ENCODE assay signal across 19 mouse cellular contexts in the genomic region with DNA sequence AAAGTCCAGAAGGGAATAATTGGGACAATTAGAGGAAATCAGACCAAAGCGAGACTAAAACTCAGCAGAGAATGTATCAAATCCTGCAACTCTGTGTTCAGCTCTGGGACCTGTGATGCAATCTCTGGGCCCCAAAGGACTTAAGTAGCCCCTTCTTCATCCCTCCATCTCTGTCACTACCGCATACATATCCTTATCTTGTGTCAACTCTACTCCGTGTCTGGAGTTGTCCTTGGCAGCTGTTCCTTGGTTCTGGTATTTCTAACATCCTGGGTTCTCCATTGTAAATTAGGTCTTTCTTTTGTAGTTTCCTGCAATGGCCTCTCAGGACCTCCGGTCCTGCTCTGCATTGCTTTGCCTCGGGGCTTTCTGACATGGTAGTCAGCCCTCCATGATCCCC.
DNase-seq lines count a peak whose midpoint lies in the region; ATAC-seq lines count a peak whose summit lies in the region.
"Had no signal": no experiment of that assay in that cellular context is flagged by ENCODE, and none has a peak within 500 bp of the region (broad histone marks: within the 10 kb centered on the region; RNA-seq: fewer than 3 reads in every experiment).

No protein-coding gene starts in this region.

- H3K4me1 ChIP-seq in heart, embryonic 13.5 days: peaks cover 18% of the 10 kb centered on the region
- H3K4me1 ChIP-seq in kidney, embryonic 15.5 days: peaks cover 16% of the 10 kb centered on the region
- H3K4me1 ChIP-seq in heart, embryonic 16.5 days (ENCODE audit: control insufficient read depth, insufficient read depth, low read length): peaks cover 5% of the 10 kb centered on the region
- H3K4me1 ChIP-seq in limb, embryonic 13.5 days: peaks cover 15% of the 10 kb centered on the region
- H3K4me1 ChIP-seq: forebrain, embryonic 10.5 days; hindbrain, embryonic 15.5 days; megakaryocyte, embryonic 14.5 days; midbrain, embryonic 15.5 days had no signal

- H3K4me3 ChIP-seq in heart, embryonic 13.5 days: no peak overlapping the region
- no peak overlapping the region for H3K4me3 ChIP-seq in kidney, embryonic 15.5 days (replicated peaks)
- no peak overlapping the region for H3K4me3 ChIP-seq in heart, embryonic 16.5 days (ENCODE audit: low read length)
- no peak overlapping the region for H3K4me3 ChIP-seq in limb, embryonic 13.5 days
- H3K4me3 ChIP-seq: embryonic facial prominence, embryonic 13.5 days; forebrain, embryonic 10.5 days; gastrocnemius, adult 2 months; hindbrain, embryonic 15.5 days; megakaryocyte, embryonic 14.5 days; midbrain, embryonic 15.5 days had no signal

- no peak overlapping the region for H3K9ac ChIP-seq in heart, embryonic 13.5 days
- no peak overlapping the region for H3K9ac ChIP-seq in kidney, embryonic 15.5 days
- peak overlapping the region; percentile 7; the same call in 1 of the 2 replicates for H3K9ac ChIP-seq in heart, embryonic 16.5 days (ENCODE audit: low read length)
- no peak overlapping the region for H3K9ac ChIP-seq in limb, embryonic 13.5 days
- H3K9ac ChIP-seq: embryonic facial prominence, embryonic 13.5 days; hindbrain, embryonic 15.5 days; midbrain, embryonic 15.5 days had no signal

- no peak for ATAC-seq in heart, embryonic 13.5 days (ENCODE audit: extremely low read depth, insufficient number of reproducible peaks, low FRiP score, low TSS enrichment)
- 0 out of 2 replicates have a peak, but pooled peaks have one; percentile 36 for ATAC-seq in kidney, embryonic 15.5 days (replicated peaks; ENCODE audit: low FRiP score)
- 0 out of 2 replicates have a peak, but pooled peaks have one; percentile 10 for ATAC-seq in heart, embryonic 16.5 days (replicated peaks; ENCODE audit: extremely low read depth, insufficient read depth, low FRiP score)
- ATAC-seq in limb, embryonic 13.5 days (ENCODE audit: low FRiP score, low read depth): no peak
- ATAC-seq: lung, postnatal 0 days; midbrain, embryonic 15.5 days had no signal

- H3K36me3 ChIP-seq in heart, embryonic 13.5 days: peaks cover 42% of the 10 kb centered on the region
- peaks cover 10% of the 10 kb centered on the region for H3K36me3 ChIP-seq in kidney, embryonic 15.5 days
- H3K36me3 ChIP-seq in heart, embryonic 16.5 days (ENCODE audit: control insufficient read depth, insufficient read depth): peaks cover 5% of the 10 kb centered on the region
- H3K36me3 ChIP-seq in limb, embryonic 13.5 days: peaks cover 34% of the 10 kb centered on the region

- WGBS in heart, embryonic 13.5 days: 34% methylated on average over 5 of the region's 5 CpGs
- WGBS in kidney, embryonic 15.5 days: 55% methylated on average over 5 of the region's 5 CpGs
- 44% methylated on average over 5 of the region's 5 CpGs for WGBS in heart, embryonic 16.5 days
- WGBS in limb, embryonic 13.5 days: 56% methylated on average over 5 of the region's 5 CpGs

- intact Hi-C loops in heart, postnatal 36 days (cut with DNase I): no loop called here
- intact Hi-C loops in left cerebral cortex, postnatal 14 days (cut with DNase I): no loop called here

- DNase-seq in heart, postnatal 36 days: no peak
- no peak for DNase-seq in kidney, postnatal 25 days
- no peak for DNase-seq in left cerebral cortex, postnatal 14 days (ENCODE audit: low spot score in 2 of 2)
- DNase-seq: adrenal gland, postnatal 14 days; cerebellum, adult 2 months; gastrocnemius, adult 2 months; kidney, postnatal 14 days; layer of hippocampus, adult 9-11 months had no signal

- H3K27me3 ChIP-seq in heart, embryonic 13.5 days (replicated peaks): no peaks in the 10 kb centered on the region
- no peaks in the 10 kb centered on the region for H3K27me3 ChIP-seq in kidney, embryonic 15.5 days
- no peaks in the 10 kb centered on the region for H3K27me3 ChIP-seq in heart, embryonic 16.5 days (ENCODE audit: control insufficient read depth, insufficient read depth, low read length)
- no peaks in the 10 kb centered on the region for H3K27me3 ChIP-seq in limb, embryonic 13.5 days
- H3K27me3 ChIP-seq: embryonic facial prominence, embryonic 13.5 days; hindbrain, embryonic 15.5 days; megakaryocyte, embryonic 14.5 days; midbrain, embryonic 15.5 days had no signal

- no peak overlapping the region for H3K4me2 ChIP-seq in heart, embryonic 13.5 days
- H3K4me2 ChIP-seq in kidney, embryonic 15.5 days: no peak overlapping the region
- no peak overlapping the region for H3K4me2 ChIP-seq in heart, embryonic 16.5 days (ENCODE audit: low read depth, low read length)
- H3K4me2 ChIP-seq in limb, embryonic 13.5 days (replicated peaks): 0 out of 2 replicates have a peak overlapping the region, but pooled peaks have one; percentile 7
- H3K4me2 ChIP-seq: embryonic facial prominence, embryonic 13.5 days; hindbrain, embryonic 15.5 days; liver, embryonic 11.5 days; midbrain, embryonic 15.5 days had no signal

- no peaks in the 10 kb centered on the region for H3K9me3 ChIP-seq in heart, embryonic 13.5 days
- no peaks in the 10 kb centered on the region for H3K9me3 ChIP-seq in kidney, embryonic 15.5 days (replicated peaks)
- H3K9me3 ChIP-seq in heart, embryonic 16.5 days (replicated peaks; ENCODE audit: control insufficient read depth, low read length): no peaks in the 10 kb centered on the region
- no peaks in the 10 kb centered on the region for H3K9me3 ChIP-seq in limb, embryonic 13.5 days
- H3K9me3 ChIP-seq: embryonic facial prominence, embryonic 13.5 days; forebrain, embryonic 10.5 days; hindbrain, embryonic 15.5 days; megakaryocyte, embryonic 14.5 days; midbrain, embryonic 15.5 days had no signal

- peak overlapping the region; percentile 52 for H3K27ac ChIP-seq in heart, embryonic 13.5 days (replicated peaks)
- H3K27ac ChIP-seq in kidney, embryonic 15.5 days: peak overlapping the region; percentile 76
- H3K27ac ChIP-seq in heart, embryonic 16.5 days (ENCODE audit: low read length): peak overlapping the region; percentile 29
- H3K27ac ChIP-seq in limb, embryonic 13.5 days: peak overlapping the region; percentile 69; the same call in 1 of the 2 replicates
- H3K27ac ChIP-seq: embryonic facial prominence, embryonic 13.5 days; forebrain, embryonic 10.5 days; gastrocnemius, adult 2 months; hindbrain, embryonic 15.5 days; midbrain, embryonic 15.5 days had no signal

Comparison
In these comparisons a context has a peak if more than half of its experiments do, and no peak if none do; other contexts are left out.
1. ATAC-seq: peak in kidney, embryonic 15.5 days (single experiment) and heart, embryonic 16.5 days (single experiment); none in heart, embryonic 13.5 days (single experiment) and limb, embryonic 13.5 days (single experiment).
2. Peak in every context shown above with its lines, with median percentiles within 50 percentile points of each other: H3K27ac ChIP-seq.